Mouse (Mus musculus) CH12.LX (cell line): ENCODE measurements around the gene Gab1.

Experiments used
- CHD1 ChIP-seq: IDR thresholded peaks from 2 replicates; pipeline ENCODE4 v1.6.1; 2012; ENCODE audit warnings: low read depth, low read length, improper control_type of control experiment, inconsistent platforms
- CHD2 ChIP-seq: IDR thresholded peaks from 2 replicates; pipeline ENCODE4 v1.6.1; 2011; ENCODE audit warnings: low read length, improper control_type of control experiment
- CTCF ChIP-seq, 2 experiments: IDR thresholded peaks in 1 of 2; conservative IDR thresholded peaks in 1 of 2; 2 replicates each; pipeline ENCODE4 v1.5.1; 2011 to 2012; ENCODE audit warnings: low read depth in 2 of 2, low read length in 2 of 2, improper control_type of control experiment in 1 of 2, inconsistent platforms in 1 of 2, mild to moderate bottlenecking in 1 of 2, moderate library complexity in 1 of 2
- E2F4 ChIP-seq: IDR thresholded peaks from 2 replicates; pipeline ENCODE4 v1.6.1; 2011; ENCODE audit warnings: low read depth, low read length, improper control_type of control experiment; ENCODE audit not compliant: insufficient replicate concordance
- ELF1 ChIP-seq: IDR thresholded peaks from 2 replicates; pipeline ENCODE4 v1.6.1; 2014; ENCODE audit warnings: low read depth, mild to moderate bottlenecking, inconsistent platforms, low read length, improper control_type of control experiment
- MAFK ChIP-seq: IDR thresholded peaks from 2 replicates; pipeline ENCODE4 v1.6.1; 2011; ENCODE audit warnings: low read length, improper control_type of control experiment; ENCODE audit not compliant: insufficient replicate concordance
- MEF2A ChIP-seq: IDR thresholded peaks from 2 replicates; pipeline ENCODE4 v1.6.1; 2014; ENCODE audit warnings: low read depth, mild to moderate bottlenecking, inconsistent platforms, low read length, improper control_type of control experiment, borderline replicate concordance
- NRF1 ChIP-seq: IDR thresholded peaks from 2 replicates; pipeline ENCODE4 v1.6.1; 2014; ENCODE audit warnings: low read depth, mild to moderate bottlenecking, inconsistent platforms, low read length, improper control_type of control experiment, moderate library complexity
- POLR2A ChIP-seq: IDR thresholded peaks from 2 replicates; pipeline ENCODE4 v1.6.1; 2011; ENCODE audit warnings: low read depth, mild to moderate bottlenecking, improper control_type of control experiment, low read length
- POLR2AphosphoS2 ChIP-seq: IDR thresholded peaks from 2 replicates; pipeline ENCODE4 v1.6.1; 2011; ENCODE audit warnings: low read depth, low read length, improper control_type of control experiment
- UBTF ChIP-seq: IDR thresholded peaks from 2 replicates; pipeline ENCODE4 v1.6.1; 2012; ENCODE audit warnings: low read depth, mild to moderate bottlenecking, inconsistent platforms, low read length, improper control_type of control experiment, moderate library complexity
- USF2 ChIP-seq: conservative IDR thresholded peaks from 2 replicates; pipeline ENCODE4 v1.6.1; 2011; ENCODE audit warnings: low read depth, low read length, improper control_type of control experiment

DNA sequence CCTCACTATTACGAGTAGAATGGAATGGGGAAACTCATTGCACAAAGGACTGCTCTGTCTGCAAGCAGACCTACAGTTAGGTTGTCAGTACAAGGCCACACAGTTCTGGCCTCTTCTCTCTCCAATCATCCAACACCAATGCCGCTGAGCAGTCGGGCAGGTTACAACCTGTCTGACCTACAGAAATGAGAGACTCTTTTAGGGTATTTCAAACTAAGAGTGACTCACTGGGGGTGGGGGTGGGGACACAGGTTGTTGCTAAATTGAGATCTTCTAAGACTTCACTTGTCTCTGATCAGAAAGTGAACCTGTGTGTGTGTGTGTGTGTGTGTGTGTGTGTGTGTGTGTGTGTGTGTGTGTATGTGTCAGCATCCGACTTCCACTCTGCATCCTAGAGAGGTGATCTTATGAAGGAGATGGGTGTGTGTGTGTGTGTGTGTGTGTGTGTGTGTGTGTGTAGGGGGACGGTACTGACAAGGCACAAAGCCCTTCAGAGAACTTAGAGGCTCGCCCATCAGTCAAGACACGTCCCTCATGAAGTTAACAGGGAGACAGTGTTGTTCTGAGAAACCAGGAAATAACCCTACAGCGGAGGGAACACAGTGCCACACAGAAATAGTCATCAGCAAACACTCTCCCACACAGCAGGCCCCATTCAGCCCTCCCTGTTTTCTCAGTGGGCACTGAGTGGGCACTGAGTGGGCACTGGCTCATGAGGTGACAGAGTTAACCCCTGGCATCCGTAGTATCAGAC, 27.7 kb downstream of the Gab1 start:
- no peak for TF ChIP-seq CTCF (conservative IDR thresholded peaks at IDR 0.05 in 1 of 2, IDR thresholded peaks at IDR 0.05 in 1 of 2; ENCODE audit: low read depth in 2 of 2, low read length in 2 of 2)
- peak; percentile 93 for TF ChIP-seq CHD2
- peak; percentile 99 for TF ChIP-seq CHD1
- TF ChIP-seq POLR2A = 0 out of 2 replicates have a peak, but pooled peaks have one; percentile 21
- no peak for TF ChIP-seq USF2
- TF ChIP-seq ELF1 = no peak; the same call in none of the 2 replicates
- TF ChIP-seq MAFK = 0 out of 2 replicates have a peak, but pooled peaks have one; percentile 23
- TF ChIP-seq POLR2AphosphoS2 = no peak
- TF ChIP-seq MEF2A = peak; percentile 95
- no peak for TF ChIP-seq UBTF
- TF ChIP-seq E2F4 = no peak
- TF ChIP-seq NRF1 = no peak
